Mouse (Mus musculus): Measurements from ENCODE around the gene Bsnd. TPM values are rescaled to one million over a fixed set of nuclear protein-coding genes. Genes with fewer than 3 reads are reported as not detected.

Bsnd gene
- polyA plus RNA-seq, 1 experiment from 2014 or later, result not detected

GRCm38 (mm10) chr4:106470921-106471320, 21.2 kb downstream of the Bsnd start:
- no peak overlapping the region for H3K4me3 ChIP-seq (ENCODE audit: low read depth, low read length)
- H3K4me1 ChIP-seq (replicated peaks; ENCODE audit: control insufficient read depth, insufficient read depth, low read length), result no peaks in the 10 kb centered on the region
- no peaks in the 10 kb centered on the region for H3K9me3 ChIP-seq (ENCODE audit: control insufficient read depth, low read length)
- ATAC-seq (ENCODE audit: low FRiP score), result no peak
- no peak for DNase-seq (ENCODE audit: low spot score)
- H3K36me3 ChIP-seq (ENCODE audit: control insufficient read depth, insufficient read depth, low read length), result no peaks in the 10 kb centered on the region
- H3K27ac ChIP-seq (ENCODE audit: low read depth, low read length), result no peak overlapping the region
- H3K4me2 ChIP-seq (replicated peaks; ENCODE audit: low read depth, low read length), result no peak overlapping the region
- WGBS, result 70% methylated on average over 5 of the region's 5 CpGs
- H3K27me3 ChIP-seq (ENCODE audit: control insufficient read depth, insufficient read depth, low read length), result no peaks in the 10 kb centered on the region; the same call in 1 of the 2 replicates
- no peak overlapping the region for H3K9ac ChIP-seq (ENCODE audit: low read depth, low read length)

DNA sequence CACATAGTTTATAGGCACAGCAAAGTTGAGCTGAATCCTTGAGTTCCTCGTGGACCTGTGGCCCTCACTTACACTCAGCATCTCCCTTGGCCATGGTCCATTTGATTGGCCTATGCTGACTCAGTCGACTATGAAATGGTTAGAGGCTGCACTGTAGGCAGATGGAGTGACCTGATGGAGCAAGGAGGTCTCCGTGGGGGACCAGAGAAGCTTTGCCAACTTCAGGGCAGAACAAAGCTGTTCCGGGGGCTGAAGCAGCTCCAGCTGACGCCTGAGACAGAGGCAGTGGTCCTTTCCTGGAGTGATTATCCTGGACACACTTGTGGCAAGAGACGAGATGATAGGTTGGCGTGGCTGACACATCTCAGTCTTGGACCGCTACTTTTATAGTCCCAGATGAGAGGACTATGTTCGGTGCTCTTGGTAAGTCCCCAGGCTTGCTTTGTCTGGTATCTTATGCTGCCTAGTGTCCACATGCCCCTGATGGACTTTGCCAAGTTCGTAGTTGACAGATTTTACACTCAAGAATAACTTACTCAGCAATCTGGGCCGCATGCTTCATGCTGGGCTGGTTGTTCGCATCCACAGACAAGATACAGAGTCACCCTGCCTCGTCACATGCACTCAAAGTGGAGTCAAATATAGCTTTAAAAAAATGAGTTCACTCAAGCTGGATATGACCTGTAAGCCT, 24.5 kb downstream of the Bsnd start:
- Histone ChIP-seq H3K36me3 (ENCODE audit: control insufficient read depth, insufficient read depth, low read length) (no peaks in the 10 kb centered on the region), H3K4me3 (ENCODE audit: low read depth, low read length) (no peak overlapping the region), H3K27me3 (ENCODE audit: control insufficient read depth, insufficient read depth, low read length) (peaks cover 22% of the 10 kb centered on the region), H3K9ac (ENCODE audit: low read depth, low read length) (no peak overlapping the region), H3K4me1 (replicated peaks; ENCODE audit: control insufficient read depth, insufficient read depth, low read length) (no peaks in the 10 kb centered on the region), H3K27ac (ENCODE audit: low read depth, low read length) (no peak overlapping the region), H3K4me2 (replicated peaks; ENCODE audit: low read depth, low read length) (no peak overlapping the region), H3K9me3 (ENCODE audit: control insufficient read depth, low read length) (no peaks in the 10 kb centered on the region)
- DNase-seq (ENCODE audit: low spot score) (no peak), ATAC-seq (ENCODE audit: low FRiP score) (no peak)
- 86% methylated on average over 13 of the region's 13 CpGs for WGBS

DNA sequence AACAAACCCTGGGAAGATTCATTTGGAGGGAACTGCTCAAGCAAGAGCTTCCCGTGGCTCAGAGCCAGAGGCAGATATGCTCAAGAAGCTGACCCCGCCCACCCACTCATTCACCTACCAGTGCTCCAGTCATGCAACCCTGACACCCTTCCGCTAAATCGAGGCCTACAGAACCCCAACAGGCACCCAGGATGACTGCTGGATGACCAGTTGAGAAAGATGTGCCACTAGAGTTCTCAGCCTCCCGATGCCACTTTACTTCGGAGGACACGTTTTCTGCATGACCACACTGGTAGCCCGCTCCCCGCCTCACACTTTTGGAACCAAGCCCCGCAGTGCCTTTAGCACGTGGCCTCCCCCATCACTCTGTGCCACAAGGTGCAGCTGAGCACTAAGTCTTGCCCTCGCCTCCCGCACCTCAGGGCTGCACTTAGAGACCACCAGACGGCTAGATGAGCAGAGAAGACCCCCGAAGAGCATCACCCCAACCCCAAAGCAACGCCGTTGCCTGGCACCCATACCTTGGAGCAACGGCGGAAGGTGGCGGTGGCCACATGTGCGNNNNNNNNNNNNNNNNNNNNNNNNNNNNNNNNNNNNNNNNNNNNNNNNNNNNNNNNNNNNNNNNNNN, 28.8 kb downstream of the Bsnd start:
- H3K27ac ChIP-seq (ENCODE audit: low read depth, low read length), result no peak overlapping the region
- DNase-seq (ENCODE audit: low spot score) (peak; percentile 11), ATAC-seq (ENCODE audit: low FRiP score) (no peak)

GRCm38 (mm10) chr4:106462524-106462923, 29.6 kb downstream of the Bsnd start:
- 67% methylated on average over 5 of the region's 5 CpGs for WGBS
- DNase-seq (ENCODE audit: low spot score), result no peak
- H3K36me3 ChIP-seq (ENCODE audit: control insufficient read depth, insufficient read depth, low read length), result no peaks in the 10 kb centered on the region
- peaks cover 24% of the 10 kb centered on the region for H3K27me3 ChIP-seq (ENCODE audit: control insufficient read depth, insufficient read depth, low read length)
- no peak for ATAC-seq (ENCODE audit: low FRiP score)
- no peaks in the 10 kb centered on the region for H3K4me1 ChIP-seq (replicated peaks; ENCODE audit: control insufficient read depth, insufficient read depth, low read length)
- H3K4me3 ChIP-seq (ENCODE audit: low read depth, low read length), result no peak overlapping the region
- no peak overlapping the region for H3K9ac ChIP-seq (ENCODE audit: low read depth, low read length)
- no peak overlapping the region for H3K27ac ChIP-seq (ENCODE audit: low read depth, low read length)
- H3K9me3 ChIP-seq (ENCODE audit: control insufficient read depth, low read length), result no peaks in the 10 kb centered on the region
- no peak overlapping the region for H3K4me2 ChIP-seq (replicated peaks; ENCODE audit: low read depth, low read length)

More for the DNA sequence above, 28.8 kb downstream of the Bsnd start:
- Histone ChIP-seq H3K4me1 (replicated peaks; ENCODE audit: control insufficient read depth, insufficient read depth, low read length) (no peaks in the 10 kb centered on the region), H3K4me3 (ENCODE audit: low read depth, low read length) (peak overlapping the region; percentile 38), H3K27me3 (ENCODE audit: control insufficient read depth, insufficient read depth, low read length) (peaks cover 24% of the 10 kb centered on the region), H3K9ac (ENCODE audit: low read depth, low read length) (peak overlapping the region; percentile 34; the same call in 1 of the 2 replicates), H3K36me3 (ENCODE audit: control insufficient read depth, insufficient read depth, low read length) (no peaks in the 10 kb centered on the region), H3K9me3 (ENCODE audit: control insufficient read depth, low read length) (no peaks in the 10 kb centered on the region), H3K4me2 (replicated peaks; ENCODE audit: low read depth, low read length) (peak overlapping the region; percentile 85)
- 22% methylated on average over 21 of the region's 21 CpGs for WGBS

DNA sequence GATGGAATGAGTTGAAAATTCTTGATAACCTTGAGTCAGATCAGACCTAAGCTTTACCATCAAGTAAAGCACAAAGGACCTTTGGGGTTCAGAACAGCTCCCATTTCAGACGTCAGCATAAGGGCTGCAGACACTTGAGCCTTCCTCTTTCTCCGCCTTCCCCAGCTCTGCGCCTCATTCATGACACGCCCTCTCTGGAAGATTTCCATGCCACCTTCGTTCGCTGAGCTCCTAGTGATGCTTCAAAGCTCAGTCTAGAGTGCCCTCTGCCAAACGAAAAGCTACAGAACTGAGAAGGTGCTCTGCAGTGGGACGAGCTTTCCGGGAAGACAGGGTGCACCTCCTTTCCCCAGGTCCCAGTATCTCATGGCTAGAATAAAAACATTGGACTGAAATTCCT, 30.1 kb downstream of the Bsnd start:
- DNase-seq (ENCODE audit: low spot score), result no peak
- Histone ChIP-seq H3K36me3 (ENCODE audit: control insufficient read depth, insufficient read depth, low read length) (no peaks in the 10 kb centered on the region), H3K27me3 (ENCODE audit: control insufficient read depth, insufficient read depth, low read length) (peaks cover 24% of the 10 kb centered on the region), H3K9me3 (ENCODE audit: control insufficient read depth, low read length) (no peaks in the 10 kb centered on the region), H3K4me1 (replicated peaks; ENCODE audit: control insufficient read depth, insufficient read depth, low read length) (no peaks in the 10 kb centered on the region), H3K27ac (ENCODE audit: low read depth, low read length) (no peak overlapping the region), H3K4me2 (replicated peaks; ENCODE audit: low read depth, low read length) (no peak overlapping the region), H3K9ac (ENCODE audit: low read depth, low read length) (no peak overlapping the region), H3K4me3 (ENCODE audit: low read depth, low read length) (no peak overlapping the region)
- 72% methylated on average over 9 of the region's 9 CpGs for WGBS
- no peak for ATAC-seq (ENCODE audit: low FRiP score)

GRCm38 (mm10) chr4:106454541-106454940, 37.5 kb downstream of the Bsnd start:
- H3K36me3 ChIP-seq (ENCODE audit: control insufficient read depth, insufficient read depth, low read length), result no peaks in the 10 kb centered on the region
- DNase-seq (ENCODE audit: low spot score), result no peak
- no peak overlapping the region for H3K27ac ChIP-seq (ENCODE audit: low read depth, low read length)
- H3K4me3 ChIP-seq (ENCODE audit: low read depth, low read length), result no peak overlapping the region
- no peaks in the 10 kb centered on the region for H3K27me3 ChIP-seq (ENCODE audit: control insufficient read depth, insufficient read depth, low read length)
- 92% methylated on average over 7 of the region's 7 CpGs for WGBS
- ATAC-seq (ENCODE audit: low FRiP score), result no peak
- H3K4me2 ChIP-seq (replicated peaks; ENCODE audit: low read depth, low read length), result no peak overlapping the region
- no peaks in the 10 kb centered on the region for H3K4me1 ChIP-seq (replicated peaks; ENCODE audit: control insufficient read depth, insufficient read depth, low read length)
- no peaks in the 10 kb centered on the region for H3K9me3 ChIP-seq (ENCODE audit: control insufficient read depth, low read length)
- H3K9ac ChIP-seq (ENCODE audit: low read depth, low read length), result no peak overlapping the region

- Histone ChIP-seq H3K9me3 (ENCODE audit: control insufficient read depth, low read length) (no peaks in the 10 kb centered on the region), H3K36me3 (ENCODE audit: control insufficient read depth, insufficient read depth, low read length) (no peaks in the 10 kb centered on the region), H3K4me1 (replicated peaks; ENCODE audit: control insufficient read depth, insufficient read depth, low read length) (no peaks in the 10 kb centered on the region), H3K9ac (ENCODE audit: low read depth, low read length) (no peak overlapping the region), H3K27me3 (ENCODE audit: control insufficient read depth, insufficient read depth, low read length) (no peaks in the 10 kb centered on the region), H3K4me3 (ENCODE audit: low read depth, low read length) (no peak overlapping the region), H3K4me2 (replicated peaks; ENCODE audit: low read depth, low read length) (no peak overlapping the region), H3K27ac (ENCODE audit: low read depth, low read length) (no peak overlapping the region)
- DNase-seq (ENCODE audit: low spot score), result no peak
- ATAC-seq (ENCODE audit: low FRiP score), result no peak
- 85% methylated on average over 4 of the region's 4 CpGs for WGBS
These were observed 38.6 kb downstream of the Bsnd start for GRCm38 (mm10) chr4:106453516-106453915.

DNA sequence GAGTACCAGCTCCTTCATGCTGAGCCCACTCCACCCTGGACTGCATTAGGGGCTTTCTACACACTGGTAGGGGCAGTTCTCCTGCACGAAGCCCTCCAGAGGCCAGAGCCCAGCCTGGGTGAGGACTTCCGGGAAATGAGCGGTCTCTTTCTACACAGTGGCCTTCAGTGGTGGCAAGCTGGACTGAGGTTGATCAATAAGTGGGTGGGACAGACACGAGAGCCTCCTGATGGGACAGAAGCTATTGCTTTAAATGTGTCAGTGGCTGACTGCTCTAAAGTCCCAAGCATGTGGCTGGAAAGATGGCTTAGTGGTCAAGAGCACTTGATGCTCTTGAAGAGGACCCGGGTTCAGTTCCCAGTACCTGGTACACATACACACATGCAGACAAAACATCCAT, 39.0 kb downstream of the Bsnd start:
- Histone ChIP-seq H3K36me3 (ENCODE audit: control insufficient read depth, insufficient read depth, low read length) (no peaks in the 10 kb centered on the region), H3K4me2 (replicated peaks; ENCODE audit: low read depth, low read length) (no peak overlapping the region), H3K9ac (ENCODE audit: low read depth, low read length) (no peak overlapping the region), H3K4me1 (replicated peaks; ENCODE audit: control insufficient read depth, insufficient read depth, low read length) (no peaks in the 10 kb centered on the region), H3K9me3 (ENCODE audit: control insufficient read depth, low read length) (no peaks in the 10 kb centered on the region), H3K4me3 (ENCODE audit: low read depth, low read length) (no peak overlapping the region), H3K27ac (ENCODE audit: low read depth, low read length) (no peak overlapping the region), H3K27me3 (ENCODE audit: control insufficient read depth, insufficient read depth, low read length) (no peaks in the 10 kb centered on the region)
- DNase-seq (ENCODE audit: low spot score) (no peak), ATAC-seq (ENCODE audit: low FRiP score) (no peak)
- WGBS, result 88% methylated on average over 5 of the region's 5 CpGs

DNA sequence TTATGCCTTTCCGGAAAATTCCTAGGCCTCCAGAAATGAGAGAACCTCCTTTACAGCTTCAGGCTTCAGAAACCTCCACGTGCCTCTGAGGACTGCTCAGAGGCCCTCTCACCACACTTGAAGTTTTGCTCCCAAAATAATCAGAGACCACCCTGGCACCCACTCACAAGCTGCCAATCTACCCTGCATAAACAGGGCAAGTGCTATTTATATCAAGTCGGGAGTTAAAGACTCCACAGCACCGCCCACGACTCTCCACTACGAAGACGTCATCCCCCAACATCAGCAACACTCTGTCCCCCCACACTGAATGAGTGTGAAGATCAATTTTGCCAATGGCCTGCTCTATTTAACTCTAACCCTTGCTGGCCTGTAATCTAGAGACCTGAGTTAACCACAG, 39.7 kb downstream of the Bsnd start:
- WGBS, result 90% methylated on average over 7 of the region's 7 CpGs
- no peak for DNase-seq (ENCODE audit: low spot score)
- H3K4me2 ChIP-seq (replicated peaks; ENCODE audit: low read depth, low read length), result no peak overlapping the region
- H3K27ac ChIP-seq (ENCODE audit: low read depth, low read length), result no peak overlapping the region
- ATAC-seq (ENCODE audit: low FRiP score), result no peak
- H3K9ac ChIP-seq (ENCODE audit: low read depth, low read length), result no peak overlapping the region
- no peaks in the 10 kb centered on the region for H3K4me1 ChIP-seq (replicated peaks; ENCODE audit: control insufficient read depth, insufficient read depth, low read length)
- H3K9me3 ChIP-seq (ENCODE audit: control insufficient read depth, low read length), result no peaks in the 10 kb centered on the region
- no peak overlapping the region for H3K4me3 ChIP-seq (ENCODE audit: low read depth, low read length)
- no peaks in the 10 kb centered on the region for H3K27me3 ChIP-seq (ENCODE audit: control insufficient read depth, insufficient read depth, low read length)
- H3K36me3 ChIP-seq (ENCODE audit: control insufficient read depth, insufficient read depth, low read length), result no peaks in the 10 kb centered on the region

Data from hindbrain, embryonic 11.5 days (tissue).